Mouse (Mus musculus) testis, postnatal 10 days (tissue): ENCODE results near the gene Syt8.

ENCODE experiments used
- DNase-seq: peaks from one replicate; pipeline ENCODE4 v3.0.0; 2021; ENCODE audit warnings: low spot score

The Syt8 gene

GRCm38 (mm10) chr7:142449038-142449617 lies 14.5 kb downstream of the Syt8 start:
- peak; percentile 29 for DNase-seq

GRCm38 (mm10) chr7:142454706-142455105 lies 20.1 kb downstream of the Syt8 start:
- peak; percentile 12 for DNase-seq

- DNase-seq, result peak; percentile 32
Observed at GRCm38 (mm10) chr7:142455251-142455650, 20.6 kb downstream of the Syt8 start.

- peak; percentile 41 for DNase-seq
Observed at GRCm38 (mm10) chr7:142456806-142457205, 22.2 kb downstream of the Syt8 start.

GRCm38 (mm10) chr7:142457227-142457811 lies 22.7 kb downstream of the Syt8 start:
- DNase-seq, result peak; percentile 71

- peak; percentile 42 for DNase-seq
Observed at GRCm38 (mm10) chr7:142458026-142458425, 23.4 kb downstream of the Syt8 start.

- DNase-seq, result peak; percentile 32
Observed at GRCm38 (mm10) chr7:142458676-142459298, 24.1 kb downstream of the Syt8 start.

- DNase-seq, result peak; percentile 31
Observed at GRCm38 (mm10) chr7:142459299-142459691, 24.6 kb downstream of the Syt8 start.

GRCm38 (mm10) chr7:142460636-142461077 lies 26.0 kb downstream of the Syt8 start, which contains the start of gene Lsp1:
TSS of gene Lsp1 (plus strand) at chr7:142460809.
- DNase-seq, result peak; percentile 38

GRCm38 (mm10) chr7:142461446-142461845 lies 26.8 kb downstream of the Syt8 start:
- DNase-seq, result peak; percentile 38

- peak; percentile 40 for DNase-seq
Observed at GRCm38 (mm10) chr7:142462190-142462589, 27.5 kb downstream of the Syt8 start.

- DNase-seq, result peak; percentile 36
Observed at GRCm38 (mm10) chr7:142462594-142463078, 28.0 kb downstream of the Syt8 start.

- DNase-seq, result peak; percentile 48
Observed at GRCm38 (mm10) chr7:142470171-142470691, 35.6 kb downstream of the Syt8 start.

GRCm38 (mm10) chr7:142470808-142471413 lies 36.3 kb downstream of the Syt8 start:
- DNase-seq, result peak; percentile 81

GRCm38 (mm10) chr7:142471414-142471861 lies 36.8 kb downstream of the Syt8 start:
- DNase-seq, result peak; percentile 59

GRCm38 (mm10) chr7:142471884-142472570 lies 37.4 kb downstream of the Syt8 start:
- peak; percentile 72 for DNase-seq

GRCm38 (mm10) chr7:142472936-142473335 lies 38.3 kb downstream of the Syt8 start:
- DNase-seq, result peak; percentile 38

- peak; percentile 36 for DNase-seq
Observed at GRCm38 (mm10) chr7:142473476-142473875, 38.8 kb downstream of the Syt8 start.

- peak; percentile 81 for DNase-seq
Observed at GRCm38 (mm10) chr7:142474799-142475198, 40.1 kb downstream of the Syt8 start.

GRCm38 (mm10) chr7:142475641-142476040 lies 41.0 kb downstream of the Syt8 start:
- no peak for DNase-seq

- DNase-seq, result no peak
Observed at GRCm38 (mm10) chr7:142476271-142476670, 41.6 kb downstream of the Syt8 start.
